Mouse (Mus musculus) CH12.LX (cell line): ENCODE results near the gene Dact3. TPM values are rescaled to one million over a fixed set of nuclear protein-coding genes. Genes with fewer than 3 reads are reported as not detected.

Source experiments
- DNase-seq: peaks from one replicate; pipeline ENCODE4 v3.0.0-alpha.2; 2013; ENCODE audit errors: extremely low read depth
- H3K27ac ChIP-seq: 2 replicates; pipeline ENCODE4 v1.5.1; 2012; ENCODE audit warnings: low read depth, mild to moderate bottlenecking, control low read depth, moderate library complexity; ENCODE audit not compliant: insufficient read depth
- H3K27me3 ChIP-seq: replicated peaks from 2 replicates; pipeline ENCODE3; 2012; ENCODE audit warnings: inconsistent platforms
- H3K36me3 ChIP-seq, 2 experiments: replicated peaks in 1 of 2; 2 replicates each; pipeline versions ENCODE3 to v1.6.1; 2012; ENCODE audit warnings: inconsistent platforms in 1 of 2, low read length in 1 of 2, mild to moderate bottlenecking in 1 of 2, mixed read lengths in 1 of 2, moderate library complexity in 1 of 2; ENCODE audit not compliant: control insufficient read depth in 1 of 2, insufficient read depth in 1 of 2
- H3K4me1 ChIP-seq, 2 experiments: 2 replicates each; pipeline ENCODE4 v1.6.1; 2012; ENCODE audit warnings: inconsistent platforms in 1 of 2, moderate library complexity in 1 of 2; ENCODE audit not compliant: insufficient read depth in 2 of 2, control insufficient read depth in 1 of 2
- H3K4me2 ChIP-seq: 2 replicates; pipeline ENCODE4 v1.6.1; 2012; ENCODE audit warnings: low read depth, mild to moderate bottlenecking, control low read depth; ENCODE audit not compliant: poor library complexity, insufficient read depth, severe bottlenecking
- H3K4me3 ChIP-seq, 3 experiments: fragments of 150-350 bp in 1 of 3; sonication (generic) in 1 of 3; replicated peaks in 1 of 3; 2 replicates each; pipeline versions ENCODE3 to v1.5.1; 2011 to 2012; ENCODE audit warnings: low read depth in 2 of 3, low read length in 2 of 3, mild to moderate bottlenecking in 2 of 3, moderate library complexity in 2 of 3, control low read depth in 1 of 3, improper control_type of control experiment in 1 of 3, inconsistent platforms in 1 of 3, mixed read lengths in 1 of 3; ENCODE audit not compliant: poor library complexity in 1 of 3
- H3K79me2 ChIP-seq: replicated peaks from 2 replicates; pipeline ENCODE4 v1.6.1; 2012; ENCODE audit warnings: mild to moderate bottlenecking, moderate library complexity; ENCODE audit not compliant: control insufficient read depth, poor library complexity, insufficient read depth, severe bottlenecking; ENCODE audit errors: extremely low read depth
- H3K9ac ChIP-seq: 2 replicates; pipeline ENCODE4 v1.6.1; 2012; ENCODE audit warnings: low read depth, mild to moderate bottlenecking, control low read depth, moderate library complexity; ENCODE audit not compliant: insufficient read depth
- H3K9me3 ChIP-seq: replicated peaks from 2 replicates; pipeline ENCODE3; 2012; ENCODE audit warnings: low read length, inconsistent platforms, mixed read lengths
- CTCF ChIP-seq, 2 experiments: IDR thresholded peaks in 1 of 2; conservative IDR thresholded peaks in 1 of 2; 2 replicates each; pipeline ENCODE4 v1.5.1; 2011 to 2012; ENCODE audit warnings: low read depth in 2 of 2, low read length in 2 of 2, improper control_type of control experiment in 1 of 2, inconsistent platforms in 1 of 2, mild to moderate bottlenecking in 1 of 2, moderate library complexity in 1 of 2
- ELF1 ChIP-seq: IDR thresholded peaks from 2 replicates; pipeline ENCODE4 v1.6.1; 2014; ENCODE audit warnings: low read depth, mild to moderate bottlenecking, inconsistent platforms, low read length, improper control_type of control experiment
- EP300 ChIP-seq: IDR thresholded peaks from 2 replicates; pipeline ENCODE4 v1.6.1; 2011; ENCODE audit warnings: low read length, improper control_type of control experiment
- ETS1 ChIP-seq: conservative IDR thresholded peaks from 2 replicates; pipeline ENCODE4 v1.6.1; 2012; ENCODE audit warnings: low read depth, mild to moderate bottlenecking, inconsistent platforms, low read length, improper control_type of control experiment, moderate library complexity
- GABPA ChIP-seq: IDR thresholded peaks from 2 replicates; pipeline ENCODE4 v1.6.1; 2012; ENCODE audit warnings: low read depth, low read length, improper control_type of control experiment, inconsistent platforms; ENCODE audit not compliant: insufficient replicate concordance
- IRF4 ChIP-seq: IDR thresholded peaks from 2 replicates; pipeline ENCODE4 v1.6.1; 2014; ENCODE audit warnings: low read depth, mild to moderate bottlenecking, inconsistent platforms, low read length, improper control_type of control experiment
- JUN ChIP-seq: IDR thresholded peaks from 2 replicates; pipeline ENCODE4 v1.6.1; 2011; ENCODE audit warnings: low read depth, mild to moderate bottlenecking, low read length, improper control_type of control experiment, moderate library complexity; ENCODE audit not compliant: insufficient read depth
- NELFE ChIP-seq: IDR thresholded peaks from 2 replicates; pipeline ENCODE4 v1.6.1; 2011; ENCODE audit warnings: low read depth, low read length, improper control_type of control experiment
- NRF1 ChIP-seq: IDR thresholded peaks from 2 replicates; pipeline ENCODE4 v1.6.1; 2014; ENCODE audit warnings: low read depth, mild to moderate bottlenecking, inconsistent platforms, low read length, improper control_type of control experiment, moderate library complexity
- POLR2A ChIP-seq: IDR thresholded peaks from 2 replicates; pipeline ENCODE4 v1.6.1; 2011; ENCODE audit warnings: low read depth, mild to moderate bottlenecking, improper control_type of control experiment, low read length
- RAD21 ChIP-seq: IDR thresholded peaks from 2 replicates; pipeline ENCODE4 v1.6.1; 2011; ENCODE audit warnings: low read depth, mild to moderate bottlenecking, low read length, improper control_type of control experiment, moderate library complexity
- TBP ChIP-seq: conservative IDR thresholded peaks from 2 replicates; pipeline ENCODE4 v1.6.1; 2011; ENCODE audit warnings: low read depth, low read length, improper control_type of control experiment
- TCF12 ChIP-seq: IDR thresholded peaks from 2 replicates; pipeline ENCODE4 v1.6.1; 2014; ENCODE audit warnings: low read depth, mild to moderate bottlenecking, inconsistent platforms, low read length, improper control_type of control experiment
- ZC3H11A ChIP-seq: IDR thresholded peaks from 2 replicates; pipeline ENCODE4 v1.6.1; 2012; ENCODE audit warnings: low read depth, mild to moderate bottlenecking, inconsistent platforms, low read length, improper control_type of control experiment
- ZKSCAN1 ChIP-seq: IDR thresholded peaks from 2 replicates; pipeline ENCODE4 v1.6.1; 2012; ENCODE audit warnings: low read depth, inconsistent platforms, low read length, improper control_type of control experiment, borderline replicate concordance
- ZMIZ1 ChIP-seq: IDR thresholded peaks from 2 replicates; pipeline ENCODE4 v1.6.1; 2012; ENCODE audit warnings: low read depth, mild to moderate bottlenecking, inconsistent platforms, low read length, improper control_type of control experiment
- dilution Hi-C: fragments of 300-500 bp; cut with MboI; formaldehyde crosslinking; loops from 2 replicates; pipeline ENCODE4 v1.14.3; 2020; ENCODE audit warnings: low sequenced_read_pairs; ENCODE audit not compliant: extremely low pct_unique_long_range_greater_than_20kb, extremely low pct_ligation_motif_present
- in situ Hi-C: fragments of 300-500 bp; cut with MboI; formaldehyde crosslinking; loops from 3 replicates; pipeline ENCODE4 v1.14.3; 2019; ENCODE audit warnings: low sequenced_read_pairs, low pct_ligation_motif_present, low pct_unique_long_range_greater_than_20kb, mixed read lengths
- polyA plus RNA-seq: library from polyadenylated mRNA; unstranded; fragments of >175 nt; gene quantifications from 2 replicates; pipeline ENCODE4 v1.2.1, GENCODE M21; 2012; ENCODE audit warnings: low read depth; ENCODE audit not compliant: insufficient read length
- total RNA-seq, 2 experiments: library from RNA; depleted of rRNA; stranded (reverse); fragments of 300-350 nt in 1 of 2; fragments of >200 nt in 1 of 2; gene quantifications; 2 replicates each; pipeline ENCODE4 v1.2.3; 2012 to 2014

The Dact3 gene
- total and polyA plus RNA-seq, 3 experiments, result 3.5 to 12.0 (median 5.1) TPM

DNA sequence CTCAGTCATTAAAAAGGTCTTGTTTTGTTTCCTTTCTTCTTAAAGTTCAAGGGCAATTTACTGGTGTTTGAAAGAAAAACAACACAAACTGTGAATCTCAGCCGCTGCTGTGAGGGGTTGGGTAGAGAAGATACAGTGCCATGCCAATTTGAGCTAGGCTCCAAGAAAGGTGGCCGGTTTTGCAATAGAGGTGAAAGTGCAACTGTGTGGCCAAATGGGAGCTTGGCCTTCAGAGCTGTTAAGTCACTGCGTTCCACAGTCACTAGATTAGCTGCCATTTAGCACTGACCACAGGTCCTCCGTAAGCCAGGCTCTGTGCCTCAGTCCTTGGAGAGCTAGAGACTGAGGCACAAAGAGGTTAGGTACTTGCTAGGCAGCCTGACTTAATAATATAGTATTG is 23.5 kb upstream of the Dact3 start:
- Histone ChIP-seq H3K9ac (no peak overlapping the region), H3K79me2 (no peaks in the 10 kb centered on the region), H3K9me3 (no peaks in the 10 kb centered on the region), H3K27me3 (no peaks in the 10 kb centered on the region), H3K36me3 (peaks cover 75 to 91% of the 10 kb centered on the region in 2 experiments), H3K27ac (no peak overlapping the region), H3K4me3 (no peak overlapping the region), H3K4me2 (no peak overlapping the region), H3K4me1 (peaks cover 0 to 30% of the 10 kb centered on the region in 2 experiments; a peak in 2 of 4 replicates)
- in situ Hi-C loops (no loop called here), dilution Hi-C loops (no loop called here)
- DNase-seq, result no peak
- TF ChIP-seq NRF1 (no peak), ZKSCAN1 (no peak), EP300 (no peak)

DNA sequence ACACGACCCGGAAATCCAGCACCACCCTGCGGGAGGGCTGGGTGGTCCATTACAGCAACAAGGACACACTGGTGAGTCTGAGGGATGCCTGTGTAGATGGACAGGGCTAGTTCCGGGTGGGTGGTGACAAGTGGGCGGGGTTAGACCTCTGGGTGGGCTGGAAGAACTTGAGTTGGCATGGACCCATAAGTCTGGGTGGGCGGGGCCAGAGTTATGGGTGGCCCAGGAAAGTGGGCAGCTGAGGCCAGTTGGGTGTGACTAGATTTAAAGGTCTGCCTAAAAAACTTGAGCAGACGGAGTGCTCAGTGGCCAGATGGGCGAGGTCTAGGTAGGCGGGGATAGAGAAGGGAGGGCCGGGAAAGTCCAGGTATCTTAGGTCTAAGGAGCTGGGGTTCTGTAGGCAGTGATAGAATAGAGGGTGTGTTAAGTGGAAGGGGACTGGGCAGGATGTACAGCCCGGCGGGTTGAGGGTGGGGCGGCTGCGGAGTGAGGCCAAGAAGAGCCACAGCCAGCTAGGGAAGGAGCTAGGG is 21.8 kb upstream of the Dact3 start:
- H3K36me3 ChIP-seq, result peaks cover 86 to 90% of the 10 kb centered on the region in 2 experiments
- H3K79me2 ChIP-seq, result no peaks in the 10 kb centered on the region
- no peak for DNase-seq
- H3K4me1 ChIP-seq, result peaks cover 0 to 22% of the 10 kb centered on the region in 2 experiments; a peak in 2 of 4 replicates
- H3K9ac ChIP-seq, result no peak overlapping the region
- dilution Hi-C loops, result no loop called here
- H3K9me3 ChIP-seq, result no peaks in the 10 kb centered on the region
- TF ChIP-seq ZC3H11A (no peak), NELFE (no peak), ELF1 (no peak), IRF4 (no peak), ZMIZ1 (no peak), GABPA (no peak), CTCF (conservative IDR thresholded peaks at IDR 0.05 in 1 of 2, IDR thresholded peaks at IDR 0.05 in 1 of 2; ENCODE audit: low read depth in 2 of 2, low read length in 2 of 2) (no peak), ETS1 (no peak), POLR2A (no peak), TBP (no peak), RAD21 (no peak), TCF12 (no peak), ZKSCAN1 (no peak), JUN (no peak)
- TF ChIP-seq, all 38 proteins: peak for 0
- no peak overlapping the region for H3K4me2 ChIP-seq
- H3K4me3 ChIP-seq, result no peak overlapping the region
- no peaks in the 10 kb centered on the region for H3K27me3 ChIP-seq
- H3K27ac ChIP-seq, result no peak overlapping the region
- in situ Hi-C loops, result no loop called here
